Mouse (Mus musculus) lung, adult 2 months (tissue): ENCODE data around the gene Gucy2c.

Experiments used
- CTCF ChIP-seq: fragments of 200-500 bp; IDR thresholded peaks from 2 replicates; pipeline ENCODE4 v1.5.1; 2011; ENCODE audit warnings: mild to moderate bottlenecking, low read length, control low read depth; ENCODE audit not compliant: insufficient read depth
- POLR2A ChIP-seq: fragments of 200-500 bp; IDR thresholded peaks from 2 replicates; pipeline ENCODE4 v1.6.1; 2011; ENCODE audit warnings: low read depth, mild to moderate bottlenecking, control low read depth, low read length, borderline replicate concordance; ENCODE audit errors: extremely low read depth

- TF ChIP-seq POLR2A (no peak), CTCF (no peak)
Observed at GRCm38 (mm10) chr6:136659226-136659625, 122.3 kb downstream of the Gucy2c start.
